Mouse (Mus musculus): ENCODE measurements around the gene Scarb1.

- TF ChIP-seq CTCF (IDR thresholded peaks at IDR 0.05; ENCODE audit: control insufficient read depth, insufficient read depth, insufficient replicate concordance, low read depth, low read length) (no peak), POLR2A (IDR thresholded peaks at IDR 0.05; ENCODE audit: control insufficient read depth, low read depth, low read length) (no peak)
Measured at GRCm38 (mm10) chr5:125364851-125365429, 24.0 kb upstream of the Scarb1 start.
